ENCODE assay signal across 10 mouse cellular contexts in the genomic region with DNA sequence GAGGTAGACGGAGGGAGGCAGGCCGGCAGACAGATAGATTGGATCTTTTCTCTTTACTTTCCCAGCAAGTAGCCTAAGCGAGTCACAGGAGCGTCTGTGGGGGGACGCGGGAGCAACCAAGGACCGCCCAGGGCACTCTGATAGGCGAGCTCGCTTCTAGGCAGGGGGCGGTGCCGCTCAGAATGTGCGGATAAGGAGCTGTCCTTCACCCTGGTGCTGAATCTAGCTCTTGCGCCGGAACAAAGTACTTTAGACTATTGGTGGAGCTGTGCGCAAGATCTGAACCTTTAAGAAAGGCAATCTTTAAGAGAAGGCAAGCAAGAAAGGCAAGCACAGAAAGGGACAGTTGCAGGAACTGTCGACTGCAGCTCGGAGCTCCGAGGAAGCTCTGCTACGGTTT. TPM values are rescaled to one million over a fixed set of nuclear protein-coding genes. Genes with fewer than 3 reads are reported as not detected.
DNase-seq lines count a peak whose midpoint lies in the region; ATAC-seq lines count a peak whose summit lies in the region.
"Had no signal": no experiment of that assay in that cellular context is flagged by ENCODE, and none has a peak within 500 bp of the region (broad histone marks: within the 10 kb centered on the region; RNA-seq: fewer than 3 reads in every experiment).

No protein-coding gene starts in this region.

- no peaks in the 10 kb centered on the region for H3K27me3 ChIP-seq in forebrain, embryonic 16.5 days (replicated peaks; ENCODE audit: control insufficient read depth, insufficient read depth, low read length)
- H3K27me3 ChIP-seq in intestine, embryonic 15.5 days (replicated peaks) = no peaks in the 10 kb centered on the region
- H3K27me3 ChIP-seq in midbrain, embryonic 16.5 days (ENCODE audit: control insufficient read depth, insufficient read depth, low read depth, low read length) = no peaks in the 10 kb centered on the region
- H3K27me3 ChIP-seq: CH12.LX; liver, embryonic 15.5 days had no signal

- intact Hi-C loops in left cerebral cortex, postnatal 25 days (cut with DNase I) = loop anchor here (10.0 kb wide), 1 partner anchor 463 kb away; no protein-coding TSS in a partner anchor

- DNase-seq in heart, adult 18-20 months = peak; percentile 3 to 18
- DNase-seq in heart, adult 8-10 months (ENCODE audit: low spot score) = no peak
- DNase-seq in c-Kit-positive CD71-positive TER-119-negative erythroid progenitor cells, embryonic 14.5 days (ENCODE audit: low read depth) = peak; percentile 11
- DNase-seq in left cerebral cortex, postnatal 25 days (ENCODE audit: low spot score in 2 of 2) = peak; percentile 48 to 83
- peak; percentile 52 for DNase-seq in telencephalon, adult 2 months (ENCODE audit: low read depth, low spot score)

- H3K4me2 ChIP-seq in forebrain, embryonic 16.5 days (ENCODE audit: low read length) = peak overlapping the region; percentile 66
- peak overlapping the region; percentile 39; the same call in 1 of the 2 replicates for H3K4me2 ChIP-seq in intestine, embryonic 15.5 days (replicated peaks)
- peak overlapping the region; percentile 53 for H3K4me2 ChIP-seq in midbrain, embryonic 16.5 days (ENCODE audit: low read length)
- H3K4me2 ChIP-seq: liver, embryonic 15.5 days had no signal

- WGBS in forebrain, embryonic 16.5 days = under 1% methylated on average over 19 of the region's 19 CpGs
- WGBS in intestine, embryonic 15.5 days = 2% methylated on average over 19 of the region's 19 CpGs
- 1% methylated on average over 19 of the region's 19 CpGs for WGBS in midbrain, embryonic 16.5 days

- no peaks in the 10 kb centered on the region for H3K9me3 ChIP-seq in forebrain, embryonic 16.5 days (ENCODE audit: control insufficient read depth, low read length)
- no peaks in the 10 kb centered on the region for H3K9me3 ChIP-seq in intestine, embryonic 15.5 days
- H3K9me3 ChIP-seq in midbrain, embryonic 16.5 days (replicated peaks; ENCODE audit: control insufficient read depth, low read length, poor library complexity, severe bottlenecking) = no peaks in the 10 kb centered on the region
- H3K9me3 ChIP-seq: liver, embryonic 15.5 days had no signal

- H3K36me3 ChIP-seq in forebrain, embryonic 16.5 days (ENCODE audit: control insufficient read depth, insufficient read depth) = no peaks in the 10 kb centered on the region
- no peaks in the 10 kb centered on the region for H3K36me3 ChIP-seq in intestine, embryonic 15.5 days
- H3K36me3 ChIP-seq in midbrain, embryonic 16.5 days (ENCODE audit: control insufficient read depth, insufficient read depth, low read length) = no peaks in the 10 kb centered on the region
- H3K36me3 ChIP-seq: liver, embryonic 15.5 days had no signal

- peak overlapping the region; percentile 46 for H3K9ac ChIP-seq in forebrain, embryonic 16.5 days (replicated peaks; ENCODE audit: low read depth, low read length)
- no peak overlapping the region for H3K9ac ChIP-seq in intestine, embryonic 15.5 days
- H3K9ac ChIP-seq in midbrain, embryonic 16.5 days (ENCODE audit: low read depth, low read length) = peak overlapping the region; percentile 42
- H3K9ac ChIP-seq: liver, embryonic 15.5 days had no signal

- ATAC-seq in forebrain, embryonic 16.5 days = peak; percentile 97
- ATAC-seq in intestine, embryonic 15.5 days = peak; percentile 88
- peak; percentile 86 for ATAC-seq in midbrain, embryonic 16.5 days

- peak overlapping the region; percentile 42 for H3K4me3 ChIP-seq in forebrain, embryonic 16.5 days (replicated peaks; ENCODE audit: low read length)
- H3K4me3 ChIP-seq in intestine, embryonic 15.5 days (replicated peaks) = no peak overlapping the region
- H3K4me3 ChIP-seq in midbrain, embryonic 16.5 days (ENCODE audit: low read depth, low read length) = peak overlapping the region; percentile 48
- H3K4me3 ChIP-seq: liver, embryonic 15.5 days had no signal

- H3K4me1 ChIP-seq in forebrain, embryonic 16.5 days (replicated peaks; ENCODE audit: control insufficient read depth, insufficient read depth, low read length) = 0 out of 2 replicates have a peak, but pooled peaks cover 2% of the 10 kb centered on the region
- no peaks in the 10 kb centered on the region for H3K4me1 ChIP-seq in intestine, embryonic 15.5 days (replicated peaks)
- H3K4me1 ChIP-seq in midbrain, embryonic 16.5 days (ENCODE audit: control insufficient read depth, insufficient read depth, low read length) = no peaks in the 10 kb centered on the region; the same call in 1 of the 2 replicates
- H3K4me1 ChIP-seq: liver, embryonic 15.5 days had no signal

- no peak overlapping the region for H3K27ac ChIP-seq in forebrain, embryonic 16.5 days (ENCODE audit: low read length)
- H3K27ac ChIP-seq in intestine, embryonic 15.5 days = no peak overlapping the region
- H3K27ac ChIP-seq in midbrain, embryonic 16.5 days (ENCODE audit: low read length) = peak overlapping the region; percentile 24; the same call in 1 of the 2 replicates
- H3K27ac ChIP-seq: liver, embryonic 15.5 days had no signal

RNA-seq across cellular contexts. Expression of a gene that starts 0.4 kb away (rescaled TPM):
- under 1 TPM; 0.33 to 0.50 TPM for total RNA-seq in heart, adult 18-20 months (2021)
- total RNA-seq in heart, adult 8-10 months (2022) = under 1 TPM; 0.44 to 0.79 (median 0.57) TPM
- polyA plus RNA-seq in forebrain, embryonic 16.5 days (2015; fragmentation: Nextera tagmentation; extraction: Ambion mirVana) = 1.5 and 2.4 TPM in 2 replicates
- not detected in 2 replicates for polyA plus RNA-seq in intestine, embryonic 15.5 days (2015; fragmentation: Nextera tagmentation; extraction: Ambion mirVana)
- total RNA-seq in left cerebral cortex, postnatal 25 days (2021) = 10 to 100 TPM; 18.5 to 20.1 TPM
- 3.5 and 5.2 TPM in 2 replicates for polyA plus RNA-seq in midbrain, embryonic 16.5 days (2015; fragmentation: Nextera tagmentation; extraction: Ambion mirVana)
- total RNA-seq: CH12.LX had no signal
- polyA plus RNA-seq: liver, embryonic 15.5 days had no signal

Comparison
In these comparisons a context has a peak if more than half of its experiments do, and no peak if none do; other contexts are left out.
1. RNA of a gene that starts 0.4 kb away (total RNA-seq): 18.5 to 20.1 TPM in left cerebral cortex, postnatal 25 days; 0.44 to 0.79 TPM in heart, adult 8-10 months and 0.33 to 0.50 TPM in heart, adult 18-20 months; every median in the first group is over 10 times any median in the second.
2. Peak in every context shown above with its lines, with median percentiles within 50 percentile points of each other: ATAC-seq and H3K4me2 ChIP-seq.